Mouse (Mus musculus): Measurements from ENCODE around the gene Psap.

Psap gene

GRCm38 (mm10) chr10:60350077-60350804, 72.8 kb downstream of the Psap start:
- DNase-seq = no peak

DNA sequence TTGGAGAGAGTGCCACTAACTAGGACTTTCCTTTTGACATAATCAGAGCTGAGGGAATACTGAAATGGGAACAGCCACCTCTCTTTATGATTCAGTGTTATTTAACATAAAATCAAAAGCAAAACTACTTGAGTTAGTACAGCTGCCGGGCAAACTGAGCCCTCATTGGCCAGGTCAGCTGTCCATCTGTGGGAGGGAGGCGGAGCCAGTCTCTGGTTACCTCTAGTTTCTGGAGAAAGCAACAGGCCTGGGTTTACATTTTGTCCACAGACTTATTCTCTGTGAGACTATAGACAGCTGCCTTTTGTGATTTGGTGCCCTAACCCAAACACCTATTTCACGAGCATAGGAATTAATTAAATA, 73.4 kb downstream of the Psap start:
- DNase-seq = peak; percentile 87

DNA sequence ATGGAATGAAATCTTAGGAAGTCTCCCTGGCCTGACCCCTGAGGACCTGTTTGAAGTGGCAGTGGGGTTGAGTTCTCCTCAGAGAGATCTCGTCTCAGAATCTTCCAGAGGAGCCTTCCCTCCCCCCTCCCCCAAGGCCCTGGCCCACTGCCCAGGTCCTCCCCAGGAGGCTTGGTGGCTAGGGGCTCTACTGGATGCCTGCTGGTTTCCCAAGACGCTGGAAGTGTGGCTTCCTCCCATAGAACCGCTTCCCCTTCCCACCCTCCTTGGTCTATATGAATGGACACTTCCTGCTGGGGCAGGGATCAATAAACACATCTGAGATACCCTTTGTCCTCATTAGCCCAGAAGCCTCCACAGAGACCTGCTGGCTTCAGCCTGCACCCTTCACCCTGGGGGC, 73.8 kb downstream of the Psap start:
- DNase-seq = no peak

DNA sequence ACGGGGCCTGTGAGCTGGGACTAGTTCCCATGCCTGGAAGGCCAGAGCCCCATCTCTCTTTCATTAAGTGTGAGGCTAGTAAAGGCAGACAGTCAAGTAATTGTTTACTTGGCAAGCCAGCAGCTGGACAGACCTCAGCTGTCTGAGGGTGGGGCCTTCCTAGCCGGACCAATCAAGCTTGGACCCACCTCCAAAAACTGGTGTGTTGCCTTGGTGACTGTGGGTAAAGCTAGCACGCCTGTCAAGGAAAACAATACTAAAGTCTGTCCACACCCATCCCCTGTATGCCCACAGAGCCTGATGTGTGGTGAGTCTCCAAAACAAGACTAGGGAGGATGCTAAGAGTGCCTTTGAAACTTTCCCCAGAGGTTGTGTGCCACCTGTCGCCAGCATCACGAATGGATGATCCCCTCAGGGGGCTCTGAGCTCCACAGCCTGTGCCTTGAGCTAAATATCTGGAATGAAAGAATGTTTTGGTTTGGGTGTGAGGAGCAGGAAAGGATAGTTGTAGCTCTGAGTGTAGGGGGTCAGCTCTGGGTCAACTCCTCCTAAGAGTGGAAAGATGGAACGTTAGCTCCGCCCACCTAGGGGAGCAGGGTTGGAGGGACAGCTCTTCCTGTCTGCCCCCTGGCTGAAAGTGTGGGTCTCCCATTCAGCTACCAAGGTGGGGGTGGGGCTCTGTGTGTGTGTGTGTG, 74.5 kb downstream of the Psap start:
- peak; percentile 40 for DNase-seq
